Mouse (Mus musculus): ENCODE results near the gene Inpp5a. TPM values are rescaled to one million over a fixed set of nuclear protein-coding genes. Genes with fewer than 3 reads are reported as not detected.

The Inpp5a gene
- polyA plus RNA-seq, 1 experiment from 2014 or later: 46.2 TPM

DNA sequence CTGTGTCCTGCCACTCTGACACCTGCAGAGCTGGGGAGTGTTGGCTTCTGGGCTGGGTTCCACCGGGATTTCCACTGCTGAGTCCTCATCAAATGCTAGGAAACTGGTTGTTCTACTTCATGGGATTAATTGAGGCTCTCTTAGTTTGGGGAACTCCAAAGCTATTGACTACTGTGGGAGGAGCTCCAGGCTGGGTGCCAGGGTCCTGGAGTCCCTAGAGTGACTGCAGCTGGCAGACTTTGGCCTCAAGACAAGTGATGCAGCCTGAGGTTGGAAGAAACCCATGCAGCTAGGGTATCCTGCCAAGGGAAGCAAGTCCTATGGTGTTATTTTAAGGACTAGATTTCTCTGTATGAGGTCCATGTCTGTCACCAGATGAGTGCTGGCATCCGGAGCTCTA is 149.6 kb downstream of the Inpp5a start:
- Histone ChIP-seq H3K9ac (replicated peaks; ENCODE audit: low read depth, low read length) (no peak overlapping the region), H3K4me3 (ENCODE audit: low read depth, low read length) (no peak overlapping the region), H3K27me3 (ENCODE audit: control insufficient read depth, insufficient read depth, low read length) (no peaks in the 10 kb centered on the region), H3K27ac (ENCODE audit: low read length) (no peak overlapping the region), H3K9me3 (ENCODE audit: control insufficient read depth, low read depth, low read length) (no peaks in the 10 kb centered on the region), H3K36me3 (ENCODE audit: control insufficient read depth, insufficient read depth, low read length) (peaks cover 9% of the 10 kb centered on the region), H3K4me1 (ENCODE audit: control insufficient read depth, insufficient read depth, low read length) (no peaks in the 10 kb centered on the region), H3K4me2 (replicated peaks; ENCODE audit: low read depth, low read length) (no peak overlapping the region)
- ATAC-seq (ENCODE audit: insufficient number of reproducible peaks, insufficient read depth, low FRiP score, low read depth): no peak
- 76% methylated on average over 2 of the region's 2 CpGs for WGBS

DNA sequence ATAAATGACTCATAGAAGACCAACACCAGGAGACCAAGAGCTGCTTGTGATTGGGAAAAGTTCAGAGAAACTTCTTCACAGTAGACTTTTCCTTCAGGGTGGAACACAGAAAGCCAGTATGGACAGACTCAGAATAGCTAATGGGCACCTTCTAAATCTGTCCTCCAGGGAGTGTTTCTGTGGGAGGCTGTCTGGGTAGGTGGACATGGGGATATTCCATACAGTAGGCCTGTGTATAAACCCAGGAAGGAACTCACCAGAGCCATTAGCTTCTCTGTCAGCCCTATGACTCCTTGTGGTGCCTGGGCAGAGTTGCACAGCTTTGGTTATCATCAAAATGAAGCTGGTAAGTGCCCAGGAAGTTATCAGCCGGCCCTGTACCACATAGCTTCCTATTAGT is 151.7 kb downstream of the Inpp5a start:
- Histone ChIP-seq H3K4me3 (ENCODE audit: low read depth, low read length) (no peak overlapping the region), H3K27ac (ENCODE audit: low read length) (no peak overlapping the region), H3K9ac (replicated peaks; ENCODE audit: low read depth, low read length) (no peak overlapping the region), H3K4me2 (replicated peaks; ENCODE audit: low read depth, low read length) (no peak overlapping the region), H3K36me3 (ENCODE audit: control insufficient read depth, insufficient read depth, low read length) (peaks cover 6% of the 10 kb centered on the region), H3K27me3 (ENCODE audit: control insufficient read depth, insufficient read depth, low read length) (no peaks in the 10 kb centered on the region), H3K9me3 (ENCODE audit: control insufficient read depth, low read depth, low read length) (no peaks in the 10 kb centered on the region), H3K4me1 (ENCODE audit: control insufficient read depth, insufficient read depth, low read length) (no peaks in the 10 kb centered on the region)
- WGBS: 77% methylated on average over 1 of the region's 1 CpGs
- no peak for ATAC-seq (ENCODE audit: insufficient number of reproducible peaks, insufficient read depth, low FRiP score, low read depth)

DNA sequence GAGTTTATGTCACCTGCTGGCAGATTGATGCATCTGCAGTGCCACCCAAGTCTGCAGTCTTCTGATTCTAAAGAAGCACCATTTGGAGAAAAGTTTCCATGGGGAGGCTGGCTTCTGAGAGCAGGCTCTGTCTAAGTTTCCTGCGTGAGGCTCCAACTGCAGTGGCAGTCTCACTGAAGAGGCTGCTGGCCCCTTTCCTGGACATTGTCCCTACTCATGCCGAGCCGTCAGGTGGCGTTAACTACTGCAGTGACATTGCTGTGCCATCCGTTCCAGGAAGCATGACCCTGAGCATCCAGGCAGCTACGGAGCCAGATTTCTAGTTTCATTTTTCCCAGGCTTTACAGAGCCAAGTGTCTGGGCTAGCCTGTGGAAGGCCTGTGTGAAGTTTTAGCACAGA is 152.5 kb downstream of the Inpp5a start:
- Histone ChIP-seq H3K27ac (ENCODE audit: low read length) (no peak overlapping the region), H3K36me3 (ENCODE audit: control insufficient read depth, insufficient read depth, low read length) (peaks cover 3% of the 10 kb centered on the region), H3K4me1 (ENCODE audit: control insufficient read depth, insufficient read depth, low read length) (no peaks in the 10 kb centered on the region), H3K4me2 (replicated peaks; ENCODE audit: low read depth, low read length) (no peak overlapping the region), H3K9me3 (ENCODE audit: control insufficient read depth, low read depth, low read length) (no peaks in the 10 kb centered on the region), H3K4me3 (ENCODE audit: low read depth, low read length) (no peak overlapping the region), H3K9ac (replicated peaks; ENCODE audit: low read depth, low read length) (no peak overlapping the region), H3K27me3 (ENCODE audit: control insufficient read depth, insufficient read depth, low read length) (no peaks in the 10 kb centered on the region)
- 87% methylated on average over 6 of the region's 6 CpGs for WGBS
- ATAC-seq (ENCODE audit: insufficient number of reproducible peaks, insufficient read depth, low FRiP score, low read depth): no peak

DNA sequence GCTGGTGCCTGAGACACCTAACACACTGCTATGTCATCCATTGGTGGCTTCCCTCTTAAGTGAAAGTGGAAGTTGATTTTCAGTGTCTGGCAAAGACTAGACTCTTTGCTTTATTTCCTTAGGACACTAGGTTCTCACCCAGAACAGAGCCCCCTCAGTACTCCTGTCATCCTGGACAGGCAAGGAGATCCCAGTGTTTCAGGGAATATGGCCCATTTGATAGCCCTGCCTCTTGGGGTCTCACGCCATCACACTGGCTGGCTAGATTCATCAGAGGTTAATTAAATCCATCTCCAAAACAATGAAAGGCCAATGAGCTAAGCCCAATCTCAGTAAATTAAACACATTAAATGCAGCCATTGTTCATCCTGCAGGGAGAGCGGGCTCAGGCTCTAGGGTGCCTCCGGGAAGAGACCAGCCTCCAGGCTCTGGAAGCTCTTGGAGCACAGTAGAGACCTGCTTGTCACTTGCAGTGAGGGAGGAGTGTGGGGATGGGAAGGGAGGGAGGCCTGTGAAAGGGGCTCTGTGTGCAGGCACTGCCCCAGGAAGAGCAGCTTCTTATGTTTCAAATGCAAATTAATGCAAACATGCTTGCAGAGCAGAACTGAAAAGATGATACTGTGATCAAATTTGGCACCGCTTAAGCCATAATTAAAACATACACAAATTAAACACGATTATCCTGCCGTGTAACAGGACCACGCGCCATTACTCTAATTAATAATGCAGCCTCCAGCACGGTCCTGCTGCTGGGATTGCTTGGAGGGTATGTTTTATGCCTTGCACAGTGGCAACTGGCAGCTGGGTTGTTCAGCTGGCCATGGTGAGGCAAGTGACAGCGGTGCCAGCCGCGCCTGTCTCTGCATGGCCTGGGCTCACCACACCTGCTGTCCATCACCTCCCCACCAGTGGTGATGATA is 156.1 kb downstream of the Inpp5a start:
- WGBS: 72% methylated on average over 12 of the region's 12 CpGs
- no peak overlapping the region for H3K27ac ChIP-seq (ENCODE audit: low read length)
- no peak for ATAC-seq (ENCODE audit: insufficient number of reproducible peaks, insufficient read depth, low FRiP score, low read depth)
- no peak overlapping the region for H3K4me3 ChIP-seq (ENCODE audit: low read depth, low read length)
- no peaks in the 10 kb centered on the region for H3K4me1 ChIP-seq (ENCODE audit: control insufficient read depth, insufficient read depth, low read length)
- H3K9ac ChIP-seq (replicated peaks; ENCODE audit: low read depth, low read length): no peak overlapping the region
- no peaks in the 10 kb centered on the region for H3K27me3 ChIP-seq (ENCODE audit: control insufficient read depth, insufficient read depth, low read length)
- H3K36me3 ChIP-seq (ENCODE audit: control insufficient read depth, insufficient read depth, low read length): peaks cover 2% of the 10 kb centered on the region
- H3K9me3 ChIP-seq (ENCODE audit: control insufficient read depth, low read depth, low read length): no peaks in the 10 kb centered on the region
- H3K4me2 ChIP-seq (replicated peaks; ENCODE audit: low read depth, low read length): no peak overlapping the region

DNA sequence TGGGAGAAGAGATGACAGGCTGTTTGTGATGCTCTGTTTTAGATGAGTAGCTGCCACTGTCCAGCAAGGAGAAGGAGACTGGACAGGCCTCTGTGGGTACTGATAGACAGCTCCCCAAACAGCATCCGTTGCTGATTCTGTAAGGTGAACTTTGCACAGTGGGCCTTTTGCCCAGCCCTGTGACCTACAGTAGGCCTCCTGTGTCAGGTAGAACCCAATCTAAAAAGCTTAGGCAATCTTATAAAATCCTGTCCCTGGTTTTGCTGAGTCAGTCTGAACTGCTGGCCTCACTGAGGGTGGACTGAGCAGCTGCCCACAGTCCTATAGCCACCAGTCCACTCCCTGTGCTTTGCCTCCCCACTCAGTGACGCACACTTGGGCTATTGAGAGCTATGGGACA is 158.4 kb downstream of the Inpp5a start:
- no peaks in the 10 kb centered on the region for H3K9me3 ChIP-seq (ENCODE audit: control insufficient read depth, low read depth, low read length)
- no peak overlapping the region for H3K4me2 ChIP-seq (replicated peaks; ENCODE audit: low read depth, low read length)
- H3K4me1 ChIP-seq (ENCODE audit: control insufficient read depth, insufficient read depth, low read length): no peaks in the 10 kb centered on the region
- H3K36me3 ChIP-seq (ENCODE audit: control insufficient read depth, insufficient read depth, low read length): 0 out of 2 replicates have a peak, but pooled peaks cover 4% of the 10 kb centered on the region
- no peak overlapping the region for H3K9ac ChIP-seq (replicated peaks; ENCODE audit: low read depth, low read length)
- 90% methylated on average over 2 of the region's 2 CpGs for WGBS
- no peak for ATAC-seq (ENCODE audit: insufficient number of reproducible peaks, insufficient read depth, low FRiP score, low read depth)
- no peaks in the 10 kb centered on the region for H3K27me3 ChIP-seq (ENCODE audit: control insufficient read depth, insufficient read depth, low read length)
- no peak overlapping the region for H3K27ac ChIP-seq (ENCODE audit: low read length)
- H3K4me3 ChIP-seq (ENCODE audit: low read depth, low read length): no peak overlapping the region

DNA sequence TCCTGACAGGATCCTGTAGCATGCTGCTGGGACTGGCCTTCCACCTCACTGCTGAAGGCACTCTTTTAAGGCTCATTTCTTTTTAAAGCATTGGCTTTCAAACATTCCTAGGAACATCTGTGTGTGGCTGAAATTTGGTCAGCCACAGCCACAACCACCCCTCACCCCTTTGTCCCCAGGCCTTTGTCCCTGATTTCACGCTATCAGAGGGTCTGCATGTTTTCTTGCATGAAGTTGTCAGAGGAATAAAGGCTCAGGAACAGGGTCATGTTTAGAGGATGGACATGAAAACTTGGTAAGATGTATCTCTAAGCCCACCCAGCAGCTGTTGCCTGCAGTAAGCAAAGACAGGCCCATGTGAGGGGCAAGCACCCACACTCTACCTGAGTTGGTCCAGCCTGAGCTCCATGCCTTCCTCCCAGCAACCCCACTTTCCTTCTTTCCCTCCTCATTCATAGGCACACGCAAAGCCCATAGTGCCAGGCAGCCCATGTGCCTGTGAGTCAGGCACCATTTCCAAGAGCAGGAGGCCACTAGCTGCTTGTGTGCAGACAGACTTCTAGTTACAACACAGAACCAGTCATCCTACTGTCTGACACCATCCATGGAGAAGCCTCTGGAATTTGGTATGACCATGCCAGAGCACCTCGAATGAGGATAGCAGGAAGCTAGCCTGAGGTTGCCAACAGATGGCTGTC is 161.3 kb downstream of the Inpp5a start:
- Histone ChIP-seq H3K4me1 (ENCODE audit: control insufficient read depth, insufficient read depth, low read length) (no peaks in the 10 kb centered on the region), H3K36me3 (ENCODE audit: control insufficient read depth, insufficient read depth, low read length) (0 out of 2 replicates have a peak, but pooled peaks cover 4% of the 10 kb centered on the region), H3K27ac (ENCODE audit: low read length) (no peak overlapping the region), H3K4me2 (replicated peaks; ENCODE audit: low read depth, low read length) (no peak overlapping the region), H3K9ac (replicated peaks; ENCODE audit: low read depth, low read length) (no peak overlapping the region), H3K4me3 (ENCODE audit: low read depth, low read length) (no peak overlapping the region), H3K9me3 (ENCODE audit: control insufficient read depth, low read depth, low read length) (no peaks in the 10 kb centered on the region), H3K27me3 (ENCODE audit: control insufficient read depth, insufficient read depth, low read length) (no peaks in the 10 kb centered on the region)
- no peak for ATAC-seq (ENCODE audit: insufficient number of reproducible peaks, insufficient read depth, low FRiP score, low read depth)
- WGBS: 90% methylated on average over 3 of the region's 3 CpGs

DNA sequence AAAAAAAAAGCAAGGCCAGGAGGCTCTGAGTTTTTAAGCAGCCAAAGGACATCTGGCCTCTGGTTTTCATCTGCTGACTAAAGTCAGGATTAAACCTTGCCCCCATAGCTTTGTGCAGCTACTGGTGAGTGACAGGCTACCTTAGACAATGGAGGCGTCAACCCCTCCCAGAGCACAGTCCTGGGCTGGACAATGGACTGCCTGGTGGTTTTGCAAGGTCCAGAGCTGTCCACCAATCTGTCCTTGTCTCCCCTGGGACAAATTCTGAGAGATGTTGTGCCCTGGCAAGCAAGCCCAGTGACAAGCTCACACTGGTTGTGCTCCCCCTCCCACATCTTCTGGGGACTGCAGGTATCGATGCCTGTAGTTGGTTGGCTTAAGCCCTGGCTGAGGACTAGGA is 162.6 kb downstream of the Inpp5a start:
- 0 out of 2 replicates have a peak, but pooled peaks cover 4% of the 10 kb centered on the region for H3K36me3 ChIP-seq (ENCODE audit: control insufficient read depth, insufficient read depth, low read length)
- no peak for ATAC-seq (ENCODE audit: insufficient number of reproducible peaks, insufficient read depth, low FRiP score, low read depth)
- 84% methylated on average over 2 of the region's 2 CpGs for WGBS
- no peaks in the 10 kb centered on the region for H3K27me3 ChIP-seq (ENCODE audit: control insufficient read depth, insufficient read depth, low read length)
- no peaks in the 10 kb centered on the region for H3K9me3 ChIP-seq (ENCODE audit: control insufficient read depth, low read depth, low read length)
- H3K4me2 ChIP-seq (replicated peaks; ENCODE audit: low read depth, low read length): no peak overlapping the region
- no peak overlapping the region for H3K27ac ChIP-seq (ENCODE audit: low read length)
- H3K4me3 ChIP-seq (ENCODE audit: low read depth, low read length): no peak overlapping the region
- no peak overlapping the region for H3K9ac ChIP-seq (replicated peaks; ENCODE audit: low read depth, low read length)
- no peaks in the 10 kb centered on the region for H3K4me1 ChIP-seq (ENCODE audit: control insufficient read depth, insufficient read depth, low read length)

DNA sequence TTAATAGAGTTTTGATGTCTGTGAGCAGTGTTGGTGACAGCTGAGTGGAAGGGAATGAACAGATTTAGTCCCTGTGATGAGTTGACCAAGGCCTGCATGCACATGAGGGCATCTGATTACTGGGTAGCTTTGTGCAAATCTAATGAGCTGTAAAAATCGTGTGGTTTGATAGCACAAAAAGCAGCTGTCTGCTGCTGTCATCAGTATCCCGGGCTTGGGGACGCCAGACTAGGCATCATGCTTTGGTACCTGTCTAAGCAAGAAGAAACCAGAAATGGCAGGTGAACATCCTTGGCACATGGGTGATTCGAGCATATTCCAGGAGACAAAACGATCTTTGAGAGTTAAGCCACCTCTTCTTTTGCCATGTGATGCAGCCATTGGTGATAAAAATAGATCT is 167.4 kb downstream of the Inpp5a start:
- no peak for ATAC-seq (ENCODE audit: insufficient number of reproducible peaks, insufficient read depth, low FRiP score, low read depth)
- H3K4me3 ChIP-seq (ENCODE audit: low read depth, low read length): no peak overlapping the region
- H3K27me3 ChIP-seq (ENCODE audit: control insufficient read depth, insufficient read depth, low read length): no peaks in the 10 kb centered on the region
- no peaks in the 10 kb centered on the region for H3K9me3 ChIP-seq (ENCODE audit: control insufficient read depth, low read depth, low read length)
- peaks cover 6% of the 10 kb centered on the region; the same call in 1 of the 2 replicates for H3K36me3 ChIP-seq (ENCODE audit: control insufficient read depth, insufficient read depth, low read length)
- H3K4me1 ChIP-seq (ENCODE audit: control insufficient read depth, insufficient read depth, low read length): no peaks in the 10 kb centered on the region
- no peak overlapping the region for H3K27ac ChIP-seq (ENCODE audit: low read length)
- H3K9ac ChIP-seq (replicated peaks; ENCODE audit: low read depth, low read length): no peak overlapping the region
- no peak overlapping the region for H3K4me2 ChIP-seq (replicated peaks; ENCODE audit: low read depth, low read length)
- WGBS: 75% methylated on average over 5 of the region's 5 CpGs

All from stomach, embryonic 14.5 days (tissue).